Mouse (Mus musculus): ENCODE data around the gene Gopc.

Gene Gopc

GRCm38 (mm10) chr10:52383022-52383421 lies 1.1 kb upstream of the Gopc start:
- TF ChIP-seq CTCF (conservative IDR thresholded peaks at IDR 0.05; ENCODE audit: low read length) (no peak), POU5F1 (IDR thresholded peaks at IDR 0.05; ENCODE audit: borderline replicate concordance, low read length) (no peak), NANOG (IDR thresholded peaks at IDR 0.05; ENCODE audit: borderline replicate concordance, low read length) (no peak)
- Histone ChIP-seq H3K4me1 (replicated peaks; ENCODE audit: low read depth, low read length) (peaks cover 25% of the 10 kb centered on the region), H3K9me3 (ENCODE audit: low read length) (no peaks in the 10 kb centered on the region), H3K27me3 (ENCODE audit: insufficient read depth, low read length) (no peaks in the 10 kb centered on the region), H3K36me3 (ENCODE audit: insufficient read depth, low read length) (no peaks in the 10 kb centered on the region), H3K4me3 (replicated peaks; ENCODE audit: low read length) (peak overlapping the region; percentile 97)

GRCm38 (mm10) chr10:52381321-52381801 lies 563 bp downstream of the Gopc start:
- no peak for TF ChIP-seq NANOG (IDR thresholded peaks at IDR 0.05; ENCODE audit: borderline replicate concordance, low read length)
- no peak for TF ChIP-seq CTCF (conservative IDR thresholded peaks at IDR 0.05; ENCODE audit: low read length)
- TF ChIP-seq POU5F1 (IDR thresholded peaks at IDR 0.05; ENCODE audit: borderline replicate concordance, low read length): no peak
- H3K9me3 ChIP-seq (ENCODE audit: low read length): no peaks in the 10 kb centered on the region
- H3K4me3 ChIP-seq (replicated peaks; ENCODE audit: low read length): peak overlapping the region; percentile 97
- no peaks in the 10 kb centered on the region for H3K36me3 ChIP-seq (ENCODE audit: insufficient read depth, low read length)
- peaks cover 25% of the 10 kb centered on the region for H3K4me1 ChIP-seq (replicated peaks; ENCODE audit: low read depth, low read length)
- H3K27me3 ChIP-seq (ENCODE audit: insufficient read depth, low read length): no peaks in the 10 kb centered on the region

GRCm38 (mm10) chr10:52377813-52378212 lies 4.1 kb downstream of the Gopc start:
- Histone ChIP-seq H3K9me3 (ENCODE audit: low read length) (no peaks in the 10 kb centered on the region), H3K4me1 (replicated peaks; ENCODE audit: low read depth, low read length) (peaks cover 13% of the 10 kb centered on the region), H3K4me3 (replicated peaks; ENCODE audit: low read length) (no peak overlapping the region), H3K27me3 (ENCODE audit: insufficient read depth, low read length) (no peaks in the 10 kb centered on the region), H3K36me3 (ENCODE audit: insufficient read depth, low read length) (no peaks in the 10 kb centered on the region)
- no peak for TF ChIP-seq POU5F1 (IDR thresholded peaks at IDR 0.05; ENCODE audit: borderline replicate concordance, low read length)
- TF ChIP-seq NANOG (IDR thresholded peaks at IDR 0.05; ENCODE audit: borderline replicate concordance, low read length): no peak

- Histone ChIP-seq H3K4me3 (replicated peaks; ENCODE audit: low read length) (no peak overlapping the region), H3K27me3 (ENCODE audit: insufficient read depth, low read length) (no peaks in the 10 kb centered on the region), H3K36me3 (ENCODE audit: insufficient read depth, low read length) (no peaks in the 10 kb centered on the region), H3K4me1 (replicated peaks; ENCODE audit: low read depth, low read length) (peaks cover 8% of the 10 kb centered on the region), H3K9me3 (ENCODE audit: low read length) (no peaks in the 10 kb centered on the region)
- no peak for TF ChIP-seq POU5F1 (IDR thresholded peaks at IDR 0.05; ENCODE audit: borderline replicate concordance, low read length)
- no peak for TF ChIP-seq NANOG (IDR thresholded peaks at IDR 0.05; ENCODE audit: borderline replicate concordance, low read length)
- TF ChIP-seq CTCF (conservative IDR thresholded peaks at IDR 0.05; ENCODE audit: low read length): no peak
Observed at GRCm38 (mm10) chr10:52376422-52376821, 5.5 kb downstream of the Gopc start.

GRCm38 (mm10) chr10:52374651-52375050 lies 7.3 kb downstream of the Gopc start:
- TF ChIP-seq CTCF (conservative IDR thresholded peaks at IDR 0.05; ENCODE audit: low read length) (no peak), POU5F1 (IDR thresholded peaks at IDR 0.05; ENCODE audit: borderline replicate concordance, low read length) (no peak), NANOG (IDR thresholded peaks at IDR 0.05; ENCODE audit: borderline replicate concordance, low read length) (no peak)
- Histone ChIP-seq H3K4me3 (replicated peaks; ENCODE audit: low read length) (no peak overlapping the region), H3K4me1 (replicated peaks; ENCODE audit: low read depth, low read length) (no peaks in the 10 kb centered on the region)

GRCm38 (mm10) chr10:52373834-52374233 lies 8.1 kb downstream of the Gopc start:
- no peak overlapping the region for H3K4me3 ChIP-seq (replicated peaks; ENCODE audit: low read length)
- H3K9me3 ChIP-seq (ENCODE audit: low read length): no peaks in the 10 kb centered on the region
- no peaks in the 10 kb centered on the region for H3K27me3 ChIP-seq (ENCODE audit: insufficient read depth, low read length)
- no peak for TF ChIP-seq POU5F1 (IDR thresholded peaks at IDR 0.05; ENCODE audit: borderline replicate concordance, low read length)
- no peaks in the 10 kb centered on the region for H3K36me3 ChIP-seq (ENCODE audit: insufficient read depth, low read length)
- no peaks in the 10 kb centered on the region for H3K4me1 ChIP-seq (replicated peaks; ENCODE audit: low read depth, low read length)

More at GRCm38 (mm10) chr10:52374651-52375050, 7.3 kb downstream of the Gopc start:
- no peaks in the 10 kb centered on the region for H3K9me3 ChIP-seq (ENCODE audit: low read length)
- H3K27me3 ChIP-seq (ENCODE audit: insufficient read depth, low read length): no peaks in the 10 kb centered on the region
- H3K36me3 ChIP-seq (ENCODE audit: insufficient read depth, low read length): no peaks in the 10 kb centered on the region

GRCm38 (mm10) chr10:52368376-52368775 lies 13.5 kb downstream of the Gopc start:
- Histone ChIP-seq H3K4me3 (replicated peaks; ENCODE audit: low read length) (no peak overlapping the region), H3K36me3 (ENCODE audit: insufficient read depth, low read length) (no peaks in the 10 kb centered on the region), H3K4me1 (replicated peaks; ENCODE audit: low read depth, low read length) (no peaks in the 10 kb centered on the region), H3K27me3 (ENCODE audit: insufficient read depth, low read length) (no peaks in the 10 kb centered on the region), H3K9me3 (ENCODE audit: low read length) (no peaks in the 10 kb centered on the region)
- no peak for TF ChIP-seq POU5F1 (IDR thresholded peaks at IDR 0.05; ENCODE audit: borderline replicate concordance, low read length)
- no peak for TF ChIP-seq CTCF (conservative IDR thresholded peaks at IDR 0.05; ENCODE audit: low read length)
- no peak for TF ChIP-seq NANOG (IDR thresholded peaks at IDR 0.05; ENCODE audit: borderline replicate concordance, low read length)

- Histone ChIP-seq H3K9me3 (ENCODE audit: low read length) (no peaks in the 10 kb centered on the region), H3K4me3 (replicated peaks; ENCODE audit: low read length) (no peak overlapping the region), H3K4me1 (replicated peaks; ENCODE audit: low read depth, low read length) (peaks cover 8% of the 10 kb centered on the region; the same call in 1 of the 2 replicates), H3K27me3 (ENCODE audit: insufficient read depth, low read length) (no peaks in the 10 kb centered on the region), H3K36me3 (ENCODE audit: insufficient read depth, low read length) (peaks cover 4% of the 10 kb centered on the region; the same call in 1 of the 2 replicates)
- TF ChIP-seq POU5F1 (IDR thresholded peaks at IDR 0.05; ENCODE audit: borderline replicate concordance, low read length): no peak
- TF ChIP-seq CTCF (conservative IDR thresholded peaks at IDR 0.05; ENCODE audit: low read length): no peak
- no peak for TF ChIP-seq NANOG (IDR thresholded peaks at IDR 0.05; ENCODE audit: borderline replicate concordance, low read length)
Observed at GRCm38 (mm10) chr10:52360862-52361609, 20.9 kb downstream of the Gopc start.
